ENCODE assay signal across 23 mouse cellular contexts in genomic region chr6:127739921-127740320, GRCm38 (mm10). TPM values are rescaled to one million over a fixed set of nuclear protein-coding genes. Genes with fewer than 3 reads are reported as not detected.
DNase-seq lines count a peak whose midpoint lies in the region; ATAC-seq lines count a peak whose summit lies in the region.
"Had no signal": no experiment of that assay in that cellular context is flagged by ENCODE, and none has a peak within 500 bp of the region (broad histone marks: within the 10 kb centered on the region; RNA-seq: fewer than 3 reads in every experiment).

No protein-coding gene starts in this region.

- no peaks in the 10 kb centered on the region for H3K9me3 ChIP-seq in hindbrain, embryonic 13.5 days
- H3K9me3 ChIP-seq in hindbrain, embryonic 16.5 days (ENCODE audit: control insufficient read depth, low read length) = no peaks in the 10 kb centered on the region
- H3K9me3 ChIP-seq in megakaryocyte, embryonic 14.5 days = no peaks in the 10 kb centered on the region
- H3K9me3 ChIP-seq in intestine, embryonic 15.5 days = no peaks in the 10 kb centered on the region
- H3K9me3 ChIP-seq: embryonic facial prominence, embryonic 15.5 days; forebrain, embryonic 10.5 days; heart, embryonic 15.5 days had no signal

- no peak overlapping the region for H3K9ac ChIP-seq in hindbrain, embryonic 13.5 days
- H3K9ac ChIP-seq in hindbrain, embryonic 16.5 days (ENCODE audit: low read depth, low read length) = no peak overlapping the region
- H3K9ac ChIP-seq in intestine, embryonic 15.5 days = no peak overlapping the region
- H3K9ac ChIP-seq: embryonic facial prominence, embryonic 15.5 days; heart, embryonic 15.5 days had no signal

- DNase-seq in cerebellum, postnatal 25 days = peak; percentile 22 to 27
- no peak for DNase-seq in cerebellum, adult 11 months
- DNase-seq: adrenal gland, adult 2 months; adrenal gland, postnatal 25 days; cerebellum, adult 9-10 months; embryo, embryonic 11 days; gastrocnemius, adult 2 months; gastrocnemius, postnatal 25 days; kidney, adult 11 months had no signal

- H3K4me1 ChIP-seq in hindbrain, embryonic 13.5 days (replicated peaks) = peaks cover 59% of the 10 kb centered on the region
- H3K4me1 ChIP-seq in hindbrain, embryonic 16.5 days (ENCODE audit: control insufficient read depth, insufficient read depth, low read depth, low read length) = peaks cover 23% of the 10 kb centered on the region
- peaks cover 23% of the 10 kb centered on the region for H3K4me1 ChIP-seq in megakaryocyte, embryonic 14.5 days
- H3K4me1 ChIP-seq in intestine, embryonic 15.5 days (replicated peaks) = no peaks in the 10 kb centered on the region

- H3K27me3 ChIP-seq in hindbrain, embryonic 13.5 days = no peaks in the 10 kb centered on the region
- H3K27me3 ChIP-seq in hindbrain, embryonic 16.5 days (replicated peaks; ENCODE audit: control insufficient read depth, insufficient read depth, low read length) = no peaks in the 10 kb centered on the region
- H3K27me3 ChIP-seq in megakaryocyte, embryonic 14.5 days (replicated peaks) = peaks cover 76% of the 10 kb centered on the region
- H3K27me3 ChIP-seq in intestine, embryonic 15.5 days (replicated peaks) = no peaks in the 10 kb centered on the region
- H3K27me3 ChIP-seq: embryonic facial prominence, embryonic 15.5 days; heart, embryonic 15.5 days had no signal

- no peak overlapping the region for H3K4me2 ChIP-seq in hindbrain, embryonic 13.5 days
- no peak overlapping the region for H3K4me2 ChIP-seq in hindbrain, embryonic 16.5 days (ENCODE audit: low read length)
- no peak overlapping the region for H3K4me2 ChIP-seq in intestine, embryonic 15.5 days (replicated peaks)
- H3K4me2 ChIP-seq: embryonic facial prominence, embryonic 15.5 days; heart, embryonic 15.5 days had no signal

- no peak overlapping the region for H3K4me3 ChIP-seq in hindbrain, embryonic 13.5 days
- no peak overlapping the region for H3K4me3 ChIP-seq in hindbrain, embryonic 16.5 days (ENCODE audit: low read length)
- peak overlapping the region; percentile 11 for H3K4me3 ChIP-seq in megakaryocyte, embryonic 14.5 days (replicated peaks)
- H3K4me3 ChIP-seq in intestine, embryonic 15.5 days (replicated peaks) = no peak overlapping the region
- H3K4me3 ChIP-seq: embryonic facial prominence, embryonic 15.5 days; erythroblast, embryonic 14.5 days; forebrain, embryonic 10.5 days; gastrocnemius, adult 2 months; heart, embryonic 15.5 days had no signal

- 0 out of 2 replicates have a peak overlapping the region, but pooled peaks have one; percentile 2 for H3K27ac ChIP-seq in hindbrain, embryonic 13.5 days
- no peak overlapping the region for H3K27ac ChIP-seq in hindbrain, embryonic 16.5 days (ENCODE audit: low read depth, low read length)
- no peak overlapping the region for H3K27ac ChIP-seq in intestine, embryonic 15.5 days
- H3K27ac ChIP-seq: embryonic facial prominence, embryonic 15.5 days; forebrain, embryonic 10.5 days; gastrocnemius, adult 2 months; heart, embryonic 15.5 days had no signal

- 84% methylated on average over 5 of the region's 5 CpGs for WGBS in hindbrain, embryonic 13.5 days
- WGBS in hindbrain, embryonic 16.5 days = 63% methylated on average over 5 of the region's 5 CpGs
- 76% methylated on average over 5 of the region's 5 CpGs for WGBS in intestine, embryonic 15.5 days

- ATAC-seq in hindbrain, embryonic 13.5 days (ENCODE audit: low FRiP score) = no peak
- ATAC-seq in hindbrain, embryonic 16.5 days = no peak
- ATAC-seq in megakaryocyte, adult 5-6 weeks (ENCODE audit: poor library complexity, severe bottlenecking) = no peak
- no peak for ATAC-seq in intestine, embryonic 15.5 days
- ATAC-seq: inflammation-experienced regulatory T-cells, adult 6 months had no signal

- H3K36me3 ChIP-seq in hindbrain, embryonic 13.5 days = no peaks in the 10 kb centered on the region
- H3K36me3 ChIP-seq in hindbrain, embryonic 16.5 days (ENCODE audit: control insufficient read depth, insufficient read depth, low read length) = no peaks in the 10 kb centered on the region
- H3K36me3 ChIP-seq in megakaryocyte, embryonic 14.5 days (replicated peaks; ENCODE audit: low read length) = no peaks in the 10 kb centered on the region
- H3K36me3 ChIP-seq in intestine, embryonic 15.5 days = no peaks in the 10 kb centered on the region
- H3K36me3 ChIP-seq: embryonic facial prominence, embryonic 15.5 days; forebrain, embryonic 10.5 days; heart, embryonic 15.5 days had no signal

RNA-seq across cellular contexts. Expression of gene Prmt8, which starts 29.4 kb away (rescaled TPM):
- polyA plus RNA-seq in hindbrain, embryonic 13.5 days (2015; fragmentation: Nextera tagmentation; extraction: Ambion mirVana) = 39.7 and 41.2 TPM in 2 replicates
- 35.2 and 37.0 TPM in 2 replicates for polyA plus RNA-seq in hindbrain, embryonic 16.5 days (2015; fragmentation: Nextera tagmentation; extraction: Ambion mirVana)
- 0.21 and 2.2 TPM in 2 replicates for polyA plus RNA-seq in megakaryocyte, embryonic 14.5 days (2012; ENCODE audit: insufficient read depth, low replicate concordance)
- total RNA-seq in megakaryocyte, adult 5-6 weeks (2015) = not detected in 2 replicates
- not detected in 2 replicates for total RNA-seq in megakaryocyte, adult 5-6 weeks (2017)
- 0.06 and 0.08 TPM in 2 replicates for polyA plus RNA-seq in intestine, embryonic 15.5 days (2015; fragmentation: Nextera tagmentation; extraction: Ambion mirVana)
- total RNA-seq: adrenal gland, adult 2 months; adrenal gland, postnatal 25 days; CH12.LX; common myeloid progenitor, adult 5-6 weeks; gastrocnemius, adult 2 months; gastrocnemius, postnatal 25 days; granulocyte monocyte progenitor cell, adult 5-6 weeks; heart, postnatal 14 days had no signal
- polyA plus RNA-seq: adrenal gland, adult 2 months; erythroblast, embryonic 14.5 days; inflammation-experienced regulatory T-cells, adult 6 months had no signal

Comparison
In these comparisons a context has a peak if more than half of its experiments do, and no peak if none do; other contexts are left out.
1. RNA of gene Prmt8, which starts 29.4 kb away (polyA plus RNA-seq): 39.7 to 41.2 TPM in hindbrain, embryonic 13.5 days and 35.2 to 37.0 TPM in hindbrain, embryonic 16.5 days; 0.21 to 2.2 TPM in megakaryocyte, embryonic 14.5 days and 0.06 to 0.08 TPM in intestine, embryonic 15.5 days; every median in the first group is over 10 times any median in the second.